Mouse (Mus musculus) myocyte (in vitro differentiated cells): Measurements from ENCODE around the gene Fn1. TPM values are rescaled to one million over a fixed set of nuclear protein-coding genes. Genes with fewer than 3 reads are reported as not detected.

Experiments used
- H3K27me3 ChIP-seq: one replicate; pipeline ENCODE4 v1.6.1; 2011; ENCODE audit not compliant: control insufficient read depth, insufficient read depth, insufficient read length
- H3K36me3 ChIP-seq: one replicate; pipeline ENCODE4 v1.6.1; 2011; ENCODE audit not compliant: control insufficient read depth, insufficient read depth
- H3K4me2 ChIP-seq: one replicate; pipeline ENCODE4 v1.6.1; 2011; ENCODE audit warnings: low read depth, control low read depth
- H3K4me3 ChIP-seq: one replicate; pipeline ENCODE4 v1.5.1; 2011; ENCODE audit warnings: mild to moderate bottlenecking, control low read depth, moderate library complexity
- H3K79me2 ChIP-seq: one replicate; pipeline ENCODE4 v1.6.1; 2011; ENCODE audit not compliant: control insufficient read depth, insufficient read depth
- H3ac ChIP-seq: one replicate; pipeline ENCODE4 v1.6.1; 2011; ENCODE audit not compliant: control insufficient read depth, insufficient read length
- CEBPB ChIP-seq: IDR thresholded peaks from 2 replicates; pipeline ENCODE4 v1.6.1; 2011; ENCODE audit warnings: mild to moderate bottlenecking, moderate library complexity; ENCODE audit not compliant: poor library complexity, insufficient read depth, severe bottlenecking
- E2F4 ChIP-seq: IDR thresholded peaks from one replicate; pipeline ENCODE4 v1.6.1; 2011; ENCODE audit warnings: mild to moderate bottlenecking, control low read depth, moderate library complexity; ENCODE audit not compliant: insufficient read depth
- MAX ChIP-seq: IDR thresholded peaks from one replicate; pipeline ENCODE4 v1.6.1; 2011; ENCODE audit warnings: low read depth, mild to moderate bottlenecking, control low read depth
- MYOD1 ChIP-seq, 3 experiments: IDR thresholded peaks; one replicate each; pipeline ENCODE4 v1.6.1; 2011; ENCODE audit warnings: control low read depth in 2 of 3, low read depth in 2 of 3, mild to moderate bottlenecking in 2 of 3, moderate library complexity in 1 of 3; ENCODE audit not compliant: insufficient read length in 2 of 3, control insufficient read depth in 1 of 3
- MYOG ChIP-seq, 3 experiments: IDR thresholded peaks; one replicate each; pipeline ENCODE4 v1.6.1; 2011; ENCODE audit warnings: control low read depth in 2 of 3, low read depth in 2 of 3, mild to moderate bottlenecking in 2 of 3; ENCODE audit not compliant: insufficient read length in 2 of 3, control insufficient read depth in 1 of 3, insufficient read depth in 1 of 3
- POLR2A ChIP-seq: IDR thresholded peaks from one replicate; pipeline ENCODE4 v1.6.1; 2011; ENCODE audit warnings: low read depth, mild to moderate bottlenecking, control low read depth, moderate library complexity; ENCODE audit not compliant: insufficient read length
- POLR2AphosphoS2 ChIP-seq: IDR thresholded peaks from one replicate; pipeline ENCODE4 v1.6.1; 2011; ENCODE audit warnings: low read depth, control low read depth; ENCODE audit not compliant: insufficient read length
- REST ChIP-seq: IDR thresholded peaks from one replicate; pipeline ENCODE4 v1.6.1; 2011; ENCODE audit warnings: mild to moderate bottlenecking, control low read depth, moderate library complexity; ENCODE audit not compliant: insufficient read depth, insufficient read length
- SRF ChIP-seq: IDR thresholded peaks from one replicate; pipeline ENCODE4 v1.6.1; 2011; ENCODE audit warnings: low read depth; ENCODE audit not compliant: control insufficient read depth, insufficient read length
- TCF12 ChIP-seq: IDR thresholded peaks from one replicate; pipeline ENCODE4 v1.6.1; 2011; ENCODE audit warnings: mild to moderate bottlenecking, control low read depth; ENCODE audit not compliant: poor library complexity, insufficient read depth, severe bottlenecking
- TCF3 ChIP-seq: IDR thresholded peaks from one replicate; pipeline ENCODE4 v1.6.1; 2011; ENCODE audit warnings: low read depth, control low read depth; ENCODE audit not compliant: insufficient read length
- USF1 ChIP-seq: IDR thresholded peaks from one replicate; pipeline ENCODE4 v1.6.1; 2011; ENCODE audit warnings: low read depth, mild to moderate bottlenecking, control low read depth, moderate library complexity
- polyA plus RNA-seq: library from polyadenylated mRNA; unstranded; fragments of >200 nt; fragmentation: generic; extraction: Trizol; gene quantifications from one replicate; pipeline ENCODE4 v1.2.1, GENCODE M21; 2012; ENCODE audit warnings: missing spikeins

The Fn1 gene
- polyA plus RNA-seq, 1 experiment: 1,265 TPM

DNA sequence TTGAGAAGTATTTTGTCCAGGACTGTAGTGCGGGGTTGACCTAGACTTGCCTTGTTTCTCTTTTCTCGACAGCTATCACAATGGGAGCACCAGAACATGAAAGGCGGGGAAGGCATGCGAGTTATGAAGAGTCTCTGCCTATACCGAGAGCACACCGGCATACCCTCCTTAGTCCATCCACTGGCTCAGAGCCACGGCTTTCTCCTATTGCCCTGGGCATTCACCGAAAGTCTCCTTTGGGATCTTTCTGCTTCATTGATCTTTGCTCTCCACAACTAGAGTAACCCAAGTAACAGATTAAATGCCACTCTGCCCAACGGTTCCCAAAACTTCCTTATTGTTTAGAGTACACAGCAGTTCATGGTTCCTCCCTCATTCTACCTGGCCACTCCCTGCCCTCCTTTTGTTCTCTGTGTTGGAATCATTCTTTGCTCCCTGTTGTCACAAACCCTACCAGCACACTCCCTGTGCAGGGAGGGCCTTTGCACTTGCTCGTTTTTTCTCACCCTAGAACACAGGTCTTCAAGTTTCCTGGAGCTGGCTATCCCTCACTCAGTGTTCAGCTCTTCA is 102.3 kb downstream of the Fn1 start:
- H3K79me2 ChIP-seq: no peaks in the 10 kb centered on the region
- no peak for TF ChIP-seq E2F4
- no peak for TF ChIP-seq SRF
- TF ChIP-seq TCF12: no peak
- TF ChIP-seq CEBPB: no peak
- no peak for TF ChIP-seq MYOD1 (IDR thresholded peaks at IDR 0.05; ENCODE audit: control insufficient read depth in 1 of 3, insufficient read length in 2 of 3, low read depth in 2 of 3)
- TF ChIP-seq TCF3: no peak
- TF ChIP-seq POLR2A: no peak
- TF ChIP-seq USF1: no peak
- no peak for TF ChIP-seq MYOG (IDR thresholded peaks at IDR 0.05; ENCODE audit: control insufficient read depth in 1 of 3, insufficient read depth in 1 of 3, insufficient read length in 2 of 3, low read depth in 2 of 3)
- no peak for TF ChIP-seq REST
- no peak for TF ChIP-seq POLR2AphosphoS2
- TF ChIP-seq MAX: no peak
- no peaks in the 10 kb centered on the region for H3K36me3 ChIP-seq
- no peak overlapping the region for H3K4me3 ChIP-seq
- no peak overlapping the region for H3ac ChIP-seq
- no peak overlapping the region for H3K4me2 ChIP-seq
- no peaks in the 10 kb centered on the region for H3K27me3 ChIP-seq

- Histone ChIP-seq H3K4me2 (no peak overlapping the region), H3K27me3 (no peaks in the 10 kb centered on the region), H3K79me2 (no peaks in the 10 kb centered on the region), H3K4me3 (no peak overlapping the region), H3K36me3 (no peaks in the 10 kb centered on the region), H3ac (no peak overlapping the region)
- no peak for TF ChIP-seq POLR2A
- TF ChIP-seq TCF12: no peak
- TF ChIP-seq TCF3: no peak
- no peak for TF ChIP-seq E2F4
- no peak for TF ChIP-seq POLR2AphosphoS2
Observed at GRCm38 (mm10) chr1:71540437-71540836, 112.6 kb downstream of the Fn1 start.

GRCm38 (mm10) chr1:71539641-71540040 is 113.4 kb downstream of the Fn1 start:
- Histone ChIP-seq H3K4me3 (no peak overlapping the region), H3K27me3 (no peaks in the 10 kb centered on the region), H3K4me2 (no peak overlapping the region), H3K36me3 (no peaks in the 10 kb centered on the region), H3ac (no peak overlapping the region), H3K79me2 (no peaks in the 10 kb centered on the region)
- no peak for TF ChIP-seq MYOD1 (IDR thresholded peaks at IDR 0.05; ENCODE audit: control insufficient read depth in 1 of 3, insufficient read length in 2 of 3, low read depth in 2 of 3)
- TF ChIP-seq E2F4: no peak
- no peak for TF ChIP-seq POLR2A
- no peak for TF ChIP-seq SRF
- no peak for TF ChIP-seq MAX
- TF ChIP-seq TCF12: no peak
- no peak for TF ChIP-seq USF1
- no peak for TF ChIP-seq REST
- no peak for TF ChIP-seq CEBPB
- no peak for TF ChIP-seq POLR2AphosphoS2
- no peak for TF ChIP-seq MYOG (IDR thresholded peaks at IDR 0.05; ENCODE audit: control insufficient read depth in 1 of 3, insufficient read depth in 1 of 3, insufficient read length in 2 of 3, low read depth in 2 of 3)
- no peak for TF ChIP-seq TCF3

Other genes with a start within 250 kb of the Fn1 start
- gene Abca12, start 238.3 kb downstream of the Fn1 start, polyA plus RNA-seq: 0.08 TPM
- 78.8 TPM for gene Atic, start 96.0 kb downstream of the Fn1 start, polyA plus RNA-seq